Mouse (Mus musculus) E14TG2a.4 (cell line): ENCODE results near the gene Gsto1.

ENCODE experiments used
- CTCF ChIP-seq: conservative IDR thresholded peaks from 2 replicates; pipeline ENCODE4 v1.5.1; 2014; ENCODE audit warnings: low read length
- NANOG ChIP-seq: IDR thresholded peaks from 2 replicates; pipeline ENCODE4 v1.6.1; 2014; ENCODE audit warnings: borderline replicate concordance, low read length, mixed read lengths

DNA sequence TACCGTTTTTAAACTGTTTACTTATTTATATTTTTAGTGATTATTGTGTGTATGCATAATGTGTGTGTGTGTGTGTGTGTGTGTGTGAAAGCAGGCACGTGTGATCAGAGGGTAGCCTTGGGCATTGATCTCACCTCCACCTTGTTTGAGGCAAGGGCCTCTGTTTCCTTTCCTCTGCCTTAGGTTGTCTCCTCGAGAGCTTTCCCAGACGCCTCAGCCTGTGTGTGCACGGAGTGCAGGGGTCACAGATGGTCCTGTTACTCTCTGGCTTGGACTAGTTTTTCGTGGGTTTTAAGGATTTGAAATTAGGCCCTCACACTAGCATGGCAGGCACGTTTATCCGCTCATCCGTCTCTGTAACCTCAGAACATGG, 28.1 kb downstream of the Gsto1 start:
- TF ChIP-seq CTCF: no peak
- TF ChIP-seq NANOG: no peak
